Mouse (Mus musculus): ENCODE data around the gene Wfdc17.

- TF ChIP-seq POLR2A (IDR thresholded peaks at IDR 0.05; ENCODE audit: insufficient read length, low read depth) (no peak), MYOD1 (IDR thresholded peaks at IDR 0.05; ENCODE audit: control insufficient read depth in 1 of 3, insufficient read length in 2 of 3, low read depth in 2 of 3) (no peak), SRF (IDR thresholded peaks at IDR 0.05; ENCODE audit: control insufficient read depth, insufficient read length, low read depth) (no peak), TCF3 (IDR thresholded peaks at IDR 0.05; ENCODE audit: insufficient read length, low read depth) (no peak), CEBPB (IDR thresholded peaks at IDR 0.05; ENCODE audit: insufficient read depth, poor library complexity, severe bottlenecking) (no peak), USF1 (IDR thresholded peaks at IDR 0.05; ENCODE audit: low read depth) (no peak), POLR2AphosphoS2 (IDR thresholded peaks at IDR 0.05; ENCODE audit: insufficient read length, low read depth) (no peak), E2F4 (IDR thresholded peaks at IDR 0.05; ENCODE audit: insufficient read depth) (no peak), MAX (IDR thresholded peaks at IDR 0.05; ENCODE audit: low read depth) (no peak)
Measured at GRCm38 (mm10) chr11:83709683-83710082, 5.9 kb downstream of the Wfdc17 start.

All from myocyte (in vitro differentiated cells).